Mouse (Mus musculus) embryonic facial prominence, embryonic 15.5 days (tissue): Measurements from ENCODE around the gene Tapbpl. TPM values are rescaled to one million over a fixed set of nuclear protein-coding genes. Genes with fewer than 3 reads are reported as not detected.
A peak's percentile ranks its signal among the peaks of the same experiment; 100 is the strongest.

Experiments
- ATAC-seq: fragments of 200-750 bp; cut with Nextera tagmentation; 2 replicates; pipeline ENCODE4 v1.8.0; 2017; ENCODE audit warnings: low read depth, moderate TSS enrichment; ENCODE audit not compliant: insufficient number of reproducible peaks, low FRiP score, low TSS enrichment
- H3K27ac ChIP-seq: fragments of 300-500 bp; sonication (generic); replicated peaks from 2 replicates; pipeline ENCODE4 v1.5.1; 2015; ENCODE audit warnings: mild to moderate bottlenecking, inconsistent platforms
- H3K27me3 ChIP-seq: fragments of 300-500 bp; sonication (generic); 2 replicates; pipeline ENCODE4 v1.6.1; 2015; ENCODE audit warnings: inconsistent platforms
- H3K36me3 ChIP-seq: fragments of 300-500 bp; sonication (generic); 2 replicates; pipeline ENCODE4 v1.6.1; 2015; ENCODE audit warnings: mild to moderate bottlenecking, inconsistent platforms
- H3K4me1 ChIP-seq: fragments of 300-500 bp; sonication (generic); 2 replicates; pipeline ENCODE4 v1.6.1; 2015; ENCODE audit warnings: inconsistent platforms
- H3K4me2 ChIP-seq: fragments of 300-500 bp; sonication (generic); replicated peaks from 2 replicates; pipeline ENCODE4 v1.6.1; 2015; ENCODE audit warnings: mild to moderate bottlenecking, inconsistent platforms
- H3K4me3 ChIP-seq: fragments of 300-500 bp; sonication (generic); replicated peaks from 2 replicates; pipeline ENCODE4 v1.5.1; 2015; ENCODE audit warnings: mild to moderate bottlenecking, inconsistent platforms
- H3K9ac ChIP-seq: fragments of 300-500 bp; sonication (generic); 2 replicates; pipeline ENCODE4 v1.6.1; 2015; ENCODE audit warnings: inconsistent platforms
- H3K9me3 ChIP-seq: fragments of 300-500 bp; sonication (generic); replicated peaks from 2 replicates; pipeline ENCODE4 v1.6.1; 2016; ENCODE audit warnings: inconsistent platforms
- whole genome bisulfite sequencing: fragments of 180-500 bp; shearing (Covaris S2); methylation state at CpG from one replicate; pipeline ENCODE4 v1.1.7; 2015; 5-methylcytosine and 5-hydroxymethylcytosine counted together
- polyA plus RNA-seq: library from polyadenylated mRNA; unstranded; fragments of >200 nt; fragmentation: Nextera tagmentation; extraction: Ambion mirVana; gene quantifications from 2 replicates; pipeline ENCODE4 v1.2.1, GENCODE M21; 2015

The Tapbpl gene
- polyA plus RNA-seq, 1 experiment from 2014 or later = 5.2 TPM

- H3K27ac ChIP-seq = no peak overlapping the region
- no peaks in the 10 kb centered on the region for H3K9me3 ChIP-seq
- no peak overlapping the region for H3K4me2 ChIP-seq
- H3K9ac ChIP-seq = no peak overlapping the region
- no peaks in the 10 kb centered on the region for H3K36me3 ChIP-seq
- H3K4me1 ChIP-seq = peaks cover 7% of the 10 kb centered on the region; the same call in 1 of the 2 replicates
- 59% methylated on average over 2 of the region's 2 CpGs for WGBS
- no peak overlapping the region for H3K4me3 ChIP-seq
- no peak for ATAC-seq
- no peaks in the 10 kb centered on the region for H3K27me3 ChIP-seq
Observed at GRCm38 (mm10) chr6:125222146-125222545, 9.5 kb downstream of the Tapbpl start.

- 88% methylated on average over 20 of the region's 20 CpGs for WGBS
Observed at GRCm38 (mm10) chr6:125221115-125221745, 10.4 kb downstream of the Tapbpl start.

GRCm38 (mm10) chr6:125218963-125219362, 12.7 kb downstream of the Tapbpl start:
- H3K9ac ChIP-seq = no peak overlapping the region
- peaks cover 2% of the 10 kb centered on the region; the same call in 1 of the 2 replicates for H3K27me3 ChIP-seq
- 73% methylated on average over 4 of the region's 4 CpGs for WGBS
- no peaks in the 10 kb centered on the region for H3K9me3 ChIP-seq
- H3K27ac ChIP-seq = no peak overlapping the region
- no peaks in the 10 kb centered on the region for H3K36me3 ChIP-seq
- H3K4me2 ChIP-seq = no peak overlapping the region
- peaks cover 17% of the 10 kb centered on the region; the same call in 1 of the 2 replicates for H3K4me1 ChIP-seq
- ATAC-seq = no peak
- no peak overlapping the region for H3K4me3 ChIP-seq

More at GRCm38 (mm10) chr6:125221115-125221745, 10.4 kb downstream of the Tapbpl start:
- no peak for ATAC-seq
- H3K4me1 ChIP-seq = peaks cover 12% of the 10 kb centered on the region; the same call in 1 of the 2 replicates
- no peak overlapping the region for H3K9ac ChIP-seq
- no peak overlapping the region for H3K27ac ChIP-seq
- H3K4me3 ChIP-seq = no peak overlapping the region
- no peaks in the 10 kb centered on the region for H3K9me3 ChIP-seq
- H3K4me2 ChIP-seq = no peak overlapping the region
- H3K36me3 ChIP-seq = no peaks in the 10 kb centered on the region
- no peaks in the 10 kb centered on the region for H3K27me3 ChIP-seq

GRCm38 (mm10) chr6:125217899-125218298, 13.8 kb downstream of the Tapbpl start:
- Histone ChIP-seq H3K27me3 (peaks cover 9% of the 10 kb centered on the region; the same call in 1 of the 2 replicates), H3K4me1 (peaks cover 17% of the 10 kb centered on the region; the same call in 1 of the 2 replicates), H3K27ac (no peak overlapping the region), H3K9me3 (no peaks in the 10 kb centered on the region), H3K9ac (no peak overlapping the region), H3K4me3 (no peak overlapping the region), H3K4me2 (no peak overlapping the region), H3K36me3 (no peaks in the 10 kb centered on the region)
- 78% methylated on average over 11 of the region's 11 CpGs for WGBS
- ATAC-seq = no peak

GRCm38 (mm10) chr6:125216898-125217297, 14.8 kb downstream of the Tapbpl start:
- ATAC-seq = no peak
- Histone ChIP-seq H3K27ac (no peak overlapping the region), H3K4me3 (no peak overlapping the region), H3K4me2 (peak overlapping the region; percentile 93; the same call in 1 of the 2 replicates), H3K27me3 (peaks cover 12% of the 10 kb centered on the region; the same call in 1 of the 2 replicates), H3K36me3 (no peaks in the 10 kb centered on the region), H3K9me3 (no peaks in the 10 kb centered on the region), H3K4me1 (peaks cover 14% of the 10 kb centered on the region; the same call in 1 of the 2 replicates), H3K9ac (no peak overlapping the region)
- 78% methylated on average over 2 of the region's 2 CpGs for WGBS

- Histone ChIP-seq H3K36me3 (no peaks in the 10 kb centered on the region), H3K4me3 (peak within 1 kb of the TSS; percentile 61), H3K9me3 (no peaks in the 10 kb centered on the region), H3K4me2 (peak within 1 kb of the TSS; percentile 93), H3K4me1 (peaks cover 14% of the 10 kb centered on the region; the same call in 1 of the 2 replicates), H3K27me3 (peaks cover 12% of the 10 kb centered on the region; the same call in 1 of the 2 replicates), H3K9ac (peak within 1 kb of the TSS; percentile 57), H3K27ac (peak within 1 kb of the TSS; percentile 68)
- ATAC-seq = peak; percentile 91
- WGBS = under 1% methylated on average over 48 of the region's 48 CpGs
Observed at GRCm38 (mm10) chr6:125215148-125215954, 16.3 kb downstream of the Tapbpl start, which contains the start of gene Vamp1. Gene Vamp1 (plus strand): TSS chr6:125215551.

GRCm38 (mm10) chr6:125213715-125214114, 17.9 kb downstream of the Tapbpl start:
- Histone ChIP-seq H3K27me3 (peaks cover 12% of the 10 kb centered on the region; the same call in 1 of the 2 replicates), H3K9ac (no peak overlapping the region), H3K4me3 (no peak overlapping the region), H3K9me3 (no peaks in the 10 kb centered on the region), H3K36me3 (no peaks in the 10 kb centered on the region), H3K4me1 (peaks cover 10% of the 10 kb centered on the region; the same call in 1 of the 2 replicates), H3K4me2 (no peak overlapping the region), H3K27ac (no peak overlapping the region)
- ATAC-seq = no peak
- WGBS = 73% methylated on average over 6 of the region's 6 CpGs

GRCm38 (mm10) chr6:125213129-125213528, 18.5 kb downstream of the Tapbpl start:
- no peak overlapping the region for H3K4me3 ChIP-seq
- H3K36me3 ChIP-seq = no peaks in the 10 kb centered on the region
- 69% methylated on average over 6 of the region's 6 CpGs for WGBS
- H3K9ac ChIP-seq = no peak overlapping the region
- 0 out of 2 replicates have a peak overlapping the region, but pooled peaks have one; percentile 3 for H3K27ac ChIP-seq
- H3K9me3 ChIP-seq = no peaks in the 10 kb centered on the region
- no peak overlapping the region for H3K4me2 ChIP-seq
- no peak for ATAC-seq
- H3K27me3 ChIP-seq = peaks cover 12% of the 10 kb centered on the region; the same call in 1 of the 2 replicates
- H3K4me1 ChIP-seq = peaks cover 10% of the 10 kb centered on the region; the same call in 1 of the 2 replicates

GRCm38 (mm10) chr6:125212621-125213020, 19.0 kb downstream of the Tapbpl start:
- Histone ChIP-seq H3K27me3 (peaks cover 12% of the 10 kb centered on the region; the same call in 1 of the 2 replicates), H3K27ac (0 out of 2 replicates have a peak overlapping the region, but pooled peaks have one; percentile 3), H3K36me3 (no peaks in the 10 kb centered on the region), H3K4me1 (peaks cover 10% of the 10 kb centered on the region; the same call in 1 of the 2 replicates), H3K9ac (no peak overlapping the region), H3K4me3 (no peak overlapping the region), H3K9me3 (no peaks in the 10 kb centered on the region), H3K4me2 (no peak overlapping the region)
- WGBS = 23% methylated on average over 2 of the region's 2 CpGs
- no peak for ATAC-seq

- no peak overlapping the region for H3K27ac ChIP-seq
- H3K27me3 ChIP-seq = peaks cover 12% of the 10 kb centered on the region; the same call in 1 of the 2 replicates
- no peaks in the 10 kb centered on the region for H3K4me1 ChIP-seq
- H3K9ac ChIP-seq = no peak overlapping the region
- ATAC-seq = no peak
- no peak overlapping the region for H3K4me3 ChIP-seq
- H3K36me3 ChIP-seq = no peaks in the 10 kb centered on the region
- no peaks in the 10 kb centered on the region for H3K9me3 ChIP-seq
- no peak overlapping the region for H3K4me2 ChIP-seq
- WGBS = 91% methylated on average over 1 of the region's 1 CpGs
Observed at GRCm38 (mm10) chr6:125210436-125210835, 21.2 kb downstream of the Tapbpl start.

GRCm38 (mm10) chr6:125197166-125197565, 34.5 kb downstream of the Tapbpl start:
- ATAC-seq = no peak
- H3K9me3 ChIP-seq = no peaks in the 10 kb centered on the region
- H3K27me3 ChIP-seq = no peaks in the 10 kb centered on the region
- no peak overlapping the region for H3K4me3 ChIP-seq
- no peak overlapping the region for H3K9ac ChIP-seq
- H3K4me2 ChIP-seq = no peak overlapping the region
- peaks cover 5% of the 10 kb centered on the region for H3K4me1 ChIP-seq
- peaks cover 19% of the 10 kb centered on the region for H3K36me3 ChIP-seq
- 58% methylated on average over 5 of the region's 5 CpGs for WGBS
- H3K27ac ChIP-seq = no peak overlapping the region
